Mouse (Mus musculus) cerebellum, postnatal 10 days (tissue): Measurements from ENCODE around the gene Mrpl16.

Experiments
- DNase-seq, 2 experiments: peaks; one replicate each; pipeline ENCODE4 v3.0.0; 2021; ENCODE audit warnings: mixed read lengths in 2 of 2

Mrpl16 gene

GRCm38 (mm10) chr19:11807251-11807650 lies 37.1 kb downstream of the Mrpl16 start:
- no peak for DNase-seq

GRCm38 (mm10) chr19:11807822-11808221 lies 37.6 kb downstream of the Mrpl16 start:
- no peak for DNase-seq

GRCm38 (mm10) chr19:11808452-11808851 lies 38.3 kb downstream of the Mrpl16 start:
- DNase-seq, result no peak

GRCm38 (mm10) chr19:11810003-11810758 lies 40.0 kb downstream of the Mrpl16 start:
- DNase-seq, result no peak

- DNase-seq, result peak; percentile 8 to 21
Observed at GRCm38 (mm10) chr19:11810856-11811255, 40.7 kb downstream of the Mrpl16 start.

GRCm38 (mm10) chr19:11811688-11812365 lies 41.6 kb downstream of the Mrpl16 start:
- peak; percentile 8 to 15 for DNase-seq

- no peak for DNase-seq
Observed at GRCm38 (mm10) chr19:11813136-11813535, 42.9 kb downstream of the Mrpl16 start.

GRCm38 (mm10) chr19:11813649-11814048 lies 43.5 kb downstream of the Mrpl16 start:
- no peak for DNase-seq

GRCm38 (mm10) chr19:11814742-11815333 lies 44.6 kb downstream of the Mrpl16 start:
- no peak for DNase-seq

- DNase-seq, result no peak
Observed at GRCm38 (mm10) chr19:11816706-11817105, 46.5 kb downstream of the Mrpl16 start.

GRCm38 (mm10) chr19:11817586-11817985 lies 47.4 kb downstream of the Mrpl16 start:
- DNase-seq, result peak in 1 of 2 experiments; percentile 9

GRCm38 (mm10) chr19:11818199-11819142 lies 48.3 kb downstream of the Mrpl16 start:
- peak; percentile 72 to 78 for DNase-seq

- DNase-seq, result peak in 1 of 2 experiments; percentile 15
Observed at GRCm38 (mm10) chr19:11819143-11819700, 49.0 kb downstream of the Mrpl16 start, which contains the start of gene Stx3. Stx3 (minus strand) TSS chr19:11819403.

GRCm38 (mm10) chr19:11819800-11820199 lies 49.6 kb downstream of the Mrpl16 start:
- DNase-seq, result peak; percentile 94

GRCm38 (mm10) chr19:11820211-11820610 lies 50.0 kb downstream of the Mrpl16 start:
- peak; percentile 19 to 34 for DNase-seq

- no peak for DNase-seq
Observed at GRCm38 (mm10) chr19:11823346-11824065, 53.3 kb downstream of the Mrpl16 start.
